Mouse (Mus musculus) hindbrain, embryonic 10.5 days (tissue): ENCODE measurements around the gene Tmem216. TPM values are rescaled to one million over a fixed set of nuclear protein-coding genes. Genes with fewer than 3 reads are reported as not detected.
"Not testable (repeated sequence)": the region's sequence is repeated elsewhere in the genome, so short reads cannot be mapped to it uniquely, and the experiment has no call there.

Source experiments
- DNase-seq: peaks from one replicate; pipeline ENCODE4 v3.0.0-alpha.2; 2017; ENCODE audit warnings: low spot score
- H3K27ac ChIP-seq: fragments of 300-500 bp; sonication (generic); 2 replicates; pipeline ENCODE4 v1.5.1; 2016; ENCODE audit warnings: mild to moderate bottlenecking, moderate library complexity
- H3K27me3 ChIP-seq: fragments of 300-500 bp; sonication (generic); 2 replicates; pipeline ENCODE4 v1.6.1; 2016; ENCODE audit warnings: mild to moderate bottlenecking; ENCODE audit not compliant: poor library complexity, insufficient read depth, severe bottlenecking
- H3K36me3 ChIP-seq: fragments of 300-500 bp; sonication (generic); 2 replicates; pipeline ENCODE4 v1.6.1; 2016; ENCODE audit warnings: mild to moderate bottlenecking, moderate library complexity
- H3K4me1 ChIP-seq: fragments of 300-500 bp; sonication (generic); replicated peaks from 2 replicates; pipeline ENCODE4 v1.6.1; 2016; ENCODE audit warnings: mild to moderate bottlenecking
- H3K4me3 ChIP-seq: fragments of 300-500 bp; sonication (generic); 2 replicates; pipeline ENCODE4 v1.5.1; 2016; ENCODE audit warnings: mild to moderate bottlenecking, moderate library complexity
- H3K9me3 ChIP-seq: fragments of 300-500 bp; sonication (generic); 2 replicates; pipeline ENCODE4 v1.6.1; 2016; ENCODE audit warnings: mild to moderate bottlenecking, moderate library complexity
- WGBS: fragments of 180-500 bp; shearing (Covaris S2); methylation state at CpG from one replicate; pipeline ENCODE4 v1.1.7; 2016; 5-methylcytosine and 5-hydroxymethylcytosine counted together
- polyA plus RNA-seq: library from polyadenylated mRNA; unstranded; fragments of >200 nt; fragmentation: Nextera tagmentation; extraction: Ambion mirVana; gene quantifications from 2 replicates; pipeline ENCODE4 v1.2.1, GENCODE M21; 2016

The Tmem216 gene
- polyA plus RNA-seq, 1 experiment from 2014 or later: 59.1 TPM

- not testable (repeated sequence) for H3K4me3 ChIP-seq, H3K36me3 ChIP-seq, DNase-seq, H3K9me3 ChIP-seq, H3K27ac ChIP-seq, H3K27me3 ChIP-seq
- 79% methylated on average over 4 of the region's 4 CpGs for WGBS
- H3K4me1 ChIP-seq: peaks cover 28% of the 10 kb centered on the region
These were observed 1.9 kb upstream of the Tmem216 start for GRCm38 (mm10) chr19:10557837-10558375.

GRCm38 (mm10) chr19:10557430-10557829 lies 1.4 kb upstream of the Tmem216 start:
- WGBS: 76% methylated on average over 2 of the region's 2 CpGs
- H3K36me3 ChIP-seq: peaks cover 13% of the 10 kb centered on the region
- H3K4me1 ChIP-seq: peaks cover 28% of the 10 kb centered on the region
- H3K9me3 ChIP-seq: no peaks in the 10 kb centered on the region
- no peak overlapping the region for H3K4me3 ChIP-seq
- DNase-seq: no peak
- H3K27ac ChIP-seq: no peak overlapping the region
- no peaks in the 10 kb centered on the region for H3K27me3 ChIP-seq

GRCm38 (mm10) chr19:10557001-10557400 lies 963 bp upstream of the Tmem216 start:
- Histone ChIP-seq H3K36me3 (peaks cover 17% of the 10 kb centered on the region), H3K9me3 (no peaks in the 10 kb centered on the region), H3K27me3 (no peaks in the 10 kb centered on the region), H3K4me3 (no peak overlapping the region; the same call in 1 of the 2 replicates), H3K4me1 (peaks cover 26% of the 10 kb centered on the region), H3K27ac (no peak overlapping the region)
- 68% methylated on average over 2 of the region's 2 CpGs for WGBS
- no peak for DNase-seq

GRCm38 (mm10) chr19:10539454-10539853 lies 16.6 kb downstream of the Tmem216 start:
- H3K4me3 ChIP-seq: no peak overlapping the region
- no peak for DNase-seq
- H3K36me3 ChIP-seq: peaks cover 99% of the 10 kb centered on the region
- 92% methylated on average over 5 of the region's 5 CpGs for WGBS
- H3K27me3 ChIP-seq: no peaks in the 10 kb centered on the region
- no peaks in the 10 kb centered on the region for H3K4me1 ChIP-seq
- H3K9me3 ChIP-seq: no peaks in the 10 kb centered on the region
- no peak overlapping the region for H3K27ac ChIP-seq

GRCm38 (mm10) chr19:10530082-10530481 lies 26.0 kb downstream of the Tmem216 start:
- WGBS: 96% methylated on average over 1 of the region's 1 CpGs

GRCm38 (mm10) chr19:10525910-10526309 lies 30.1 kb downstream of the Tmem216 start, which contains the start of gene Sdhaf2:
Gene Sdhaf2, minus strand, starts transcription at chr19:10526142.
- under 1% methylated on average over 11 of the region's 11 CpGs for WGBS
- H3K4me1 ChIP-seq: peaks cover 40% of the 10 kb centered on the region
- peak within 1 kb of the TSS; percentile 100 for H3K27ac ChIP-seq
- no peaks in the 10 kb centered on the region for H3K27me3 ChIP-seq
- no peaks in the 10 kb centered on the region for H3K9me3 ChIP-seq
- no peak for DNase-seq
- peaks cover 43% of the 10 kb centered on the region for H3K36me3 ChIP-seq
- peak within 1 kb of the TSS; percentile 96 for H3K4me3 ChIP-seq

More at GRCm38 (mm10) chr19:10530082-10530481, 26.0 kb downstream of the Tmem216 start:
- no peaks in the 10 kb centered on the region for H3K9me3 ChIP-seq
- H3K27ac ChIP-seq: no peak overlapping the region
- no peak for DNase-seq
- H3K36me3 ChIP-seq: peaks cover 82% of the 10 kb centered on the region
- H3K27me3 ChIP-seq: no peaks in the 10 kb centered on the region
- peaks cover 20% of the 10 kb centered on the region for H3K4me1 ChIP-seq
- no peak overlapping the region for H3K4me3 ChIP-seq

GRCm38 (mm10) chr19:10525106-10525901 lies 30.7 kb downstream of the Tmem216 start, which contains the start of gene Cpsf7:
Gene Cpsf7, plus strand, starts transcription at chr19:10525266.
- Histone ChIP-seq H3K4me1 (peaks cover 40% of the 10 kb centered on the region), H3K27ac (peak within 1 kb of the TSS; percentile 100), H3K9me3 (no peaks in the 10 kb centered on the region), H3K27me3 (no peaks in the 10 kb centered on the region), H3K36me3 (peaks cover 37% of the 10 kb centered on the region), H3K4me3 (peak within 1 kb of the TSS; percentile 96)
- WGBS: under 1% methylated on average over 85 of the region's 93 CpGs
- peak; percentile 93 for DNase-seq

GRCm38 (mm10) chr19:10524784-10525105 lies 31.3 kb downstream of the Tmem216 start:
- peaks cover 40% of the 10 kb centered on the region for H3K4me1 ChIP-seq

GRCm38 (mm10) chr19:10523483-10524080 lies 32.5 kb downstream of the Tmem216 start:
- Histone ChIP-seq H3K9me3 (no peaks in the 10 kb centered on the region), H3K4me3 (peak overlapping the region; percentile 96), H3K27ac (no peak overlapping the region), H3K4me1 (peaks cover 40% of the 10 kb centered on the region), H3K27me3 (no peaks in the 10 kb centered on the region), H3K36me3 (peaks cover 20% of the 10 kb centered on the region)
- WGBS: 89% methylated on average over 5 of the region's 5 CpGs
- DNase-seq: no peak

More at GRCm38 (mm10) chr19:10524784-10525105, 31.3 kb downstream of the Tmem216 start:
- H3K9me3 ChIP-seq: no peaks in the 10 kb centered on the region
- H3K27me3 ChIP-seq: no peaks in the 10 kb centered on the region
- H3K36me3 ChIP-seq: peaks cover 31% of the 10 kb centered on the region
- peak overlapping the region; percentile 96 for H3K4me3 ChIP-seq
- DNase-seq: no peak
- H3K27ac ChIP-seq: peak overlapping the region; percentile 100
- WGBS: 1% methylated on average over 19 of the region's 19 CpGs

GRCm38 (mm10) chr19:10521926-10522325 lies 34.1 kb downstream of the Tmem216 start:
- DNase-seq: no peak
- Histone ChIP-seq H3K9me3 (no peaks in the 10 kb centered on the region), H3K4me1 (peaks cover 29% of the 10 kb centered on the region), H3K27ac (no peak overlapping the region), H3K36me3 (peaks cover 12% of the 10 kb centered on the region), H3K27me3 (no peaks in the 10 kb centered on the region), H3K4me3 (no peak overlapping the region)
- WGBS: 85% methylated on average over 1 of the region's 1 CpGs

- Histone ChIP-seq H3K4me1 (peaks cover 20% of the 10 kb centered on the region), H3K9me3 (no peaks in the 10 kb centered on the region), H3K27ac (no peak overlapping the region), H3K4me3 (no peak overlapping the region), H3K27me3 (no peaks in the 10 kb centered on the region), H3K36me3 (peaks cover 25% of the 10 kb centered on the region)
- no peak for DNase-seq
- 44% methylated on average over 1 of the region's 1 CpGs for WGBS
These were observed 35.7 kb downstream of the Tmem216 start for GRCm38 (mm10) chr19:10520355-10520754.

- no peak for DNase-seq
- H3K9me3 ChIP-seq: no peaks in the 10 kb centered on the region
- H3K36me3 ChIP-seq: peaks cover 79% of the 10 kb centered on the region
- no peaks in the 10 kb centered on the region for H3K27me3 ChIP-seq
- no peaks in the 10 kb centered on the region for H3K4me1 ChIP-seq
- 84% methylated on average over 6 of the region's 6 CpGs for WGBS
- H3K27ac ChIP-seq: no peak overlapping the region
- H3K4me3 ChIP-seq: no peak overlapping the region
These were observed 45.2 kb downstream of the Tmem216 start for GRCm38 (mm10) chr19:10510759-10511330.

- WGBS: 14% methylated on average over 4 of the region's 4 CpGs
- peak; percentile 55 for DNase-seq
- Histone ChIP-seq H3K27me3 (no peaks in the 10 kb centered on the region), H3K27ac (no peak overlapping the region), H3K4me1 (peaks cover 3% of the 10 kb centered on the region; the same call in 1 of the 2 replicates), H3K9me3 (no peaks in the 10 kb centered on the region), H3K36me3 (peaks cover 77% of the 10 kb centered on the region), H3K4me3 (no peak overlapping the region)
These were observed 53.5 kb downstream of the Tmem216 start for GRCm38 (mm10) chr19:10502571-10502970.
